In genomic region chr7:100285383-100285782, GRCm38 (mm10) we compare ENCODE assay signal across 8 mouse cellular contexts. TPM values are rescaled to one million over a fixed set of nuclear protein-coding genes. Genes with fewer than 3 reads are reported as not detected.
DNase-seq lines count a peak whose midpoint lies in the region; ATAC-seq lines count a peak whose summit lies in the region.

Gene P4ha3 (plus strand): TSS chr7:100285520.

- DNase-seq in kidney, adult 8-10 months = no peak
- peak; percentile 57 for DNase-seq in brain, adult 2 months (ENCODE audit: low read depth, low spot score)
- peak; percentile 18 for DNase-seq in forelimb bud, embryonic 11.5 days (ENCODE audit: low read depth, low spot score)
- DNase-seq in liver, embryonic 11.5 days (ENCODE audit: low spot score) = no peak
- no peak for DNase-seq in left cerebral cortex, adult 8-10 months (ENCODE audit: low spot score in 2 of 2)

- H3K4me2 ChIP-seq in kidney, embryonic 16.5 days (replicated peaks; ENCODE audit: low read depth, low read length) = peak within 1 kb of the TSS; percentile 93
- H3K4me2 ChIP-seq in liver, embryonic 11.5 days = peak within 1 kb of the TSS; percentile 59
- peak within 1 kb of the TSS; percentile 91 for H3K4me2 ChIP-seq in neural tube, embryonic 14.5 days (ENCODE audit: low read depth, low read length)

- H3K4me3 ChIP-seq in kidney, embryonic 16.5 days (ENCODE audit: low read length) = peak within 1 kb of the TSS; percentile 59
- H3K4me3 ChIP-seq in liver, embryonic 11.5 days (ENCODE audit: low read depth, low read length) = peak within 1 kb of the TSS; percentile 55
- peak within 1 kb of the TSS; percentile 46 for H3K4me3 ChIP-seq in neural tube, embryonic 14.5 days (ENCODE audit: low read depth, low read length)

- peak within 1 kb of the TSS; percentile 77 for H3K9ac ChIP-seq in kidney, embryonic 16.5 days (replicated peaks; ENCODE audit: low read length)
- peak within 1 kb of the TSS; percentile 51 for H3K9ac ChIP-seq in liver, embryonic 11.5 days (ENCODE audit: low read depth, low read length)
- H3K9ac ChIP-seq in neural tube, embryonic 14.5 days (replicated peaks; ENCODE audit: low read depth, low read length) = peak within 1 kb of the TSS; percentile 58

- peaks cover 25% of the 10 kb centered on the region for H3K4me1 ChIP-seq in kidney, embryonic 16.5 days (ENCODE audit: insufficient read depth, low read length)
- H3K4me1 ChIP-seq in liver, embryonic 11.5 days (replicated peaks; ENCODE audit: control insufficient read depth, insufficient read depth, low read length) = peaks cover 11% of the 10 kb centered on the region; the same call in 1 of the 2 replicates
- H3K4me1 ChIP-seq in neural tube, embryonic 14.5 days (ENCODE audit: control insufficient read depth, insufficient read depth, low read length) = peaks cover 4% of the 10 kb centered on the region; the same call in 1 of the 2 replicates

- peaks cover 3% of the 10 kb centered on the region; the same call in 1 of the 2 replicates for H3K27me3 ChIP-seq in kidney, embryonic 16.5 days (ENCODE audit: insufficient read depth, low read length)
- peaks cover 57% of the 10 kb centered on the region for H3K27me3 ChIP-seq in liver, embryonic 11.5 days (replicated peaks; ENCODE audit: control insufficient read depth, insufficient read depth, low read length)
- H3K27me3 ChIP-seq in neural tube, embryonic 14.5 days (ENCODE audit: control insufficient read depth, insufficient read depth, low read length) = no peaks in the 10 kb centered on the region

- ATAC-seq in kidney, embryonic 16.5 days (ENCODE audit: low FRiP score, low TSS enrichment) = peak; percentile 50; the same call in 1 of the 2 replicates
- ATAC-seq in liver, embryonic 11.5 days (replicated peaks; ENCODE audit: low FRiP score) = no peak
- peak; percentile 62 for ATAC-seq in neural tube, embryonic 14.5 days (ENCODE audit: low read depth)
- no peak for ATAC-seq in granulocyte monocyte progenitor cell, adult 5-6 weeks (replicated peaks; ENCODE audit: poor library complexity, severe bottlenecking)

- under 1% methylated on average over 52 of the region's 53 CpGs for WGBS in kidney, embryonic 16.5 days
- under 1% methylated on average over 53 of the region's 53 CpGs for WGBS in liver, embryonic 11.5 days
- WGBS in neural tube, embryonic 14.5 days = under 1% methylated on average over 44 of the region's 53 CpGs

- H3K27ac ChIP-seq in kidney, embryonic 16.5 days (ENCODE audit: low read length) = no peak within 1 kb of the TSS
- no peak within 1 kb of the TSS for H3K27ac ChIP-seq in liver, embryonic 11.5 days (ENCODE audit: low read depth, low read length)
- peak within 1 kb of the TSS; percentile 41; the same call in 1 of the 2 replicates for H3K27ac ChIP-seq in neural tube, embryonic 14.5 days (ENCODE audit: low read depth, low read length)

- H3K36me3 ChIP-seq in kidney, embryonic 16.5 days (ENCODE audit: insufficient read depth, low read length) = no peaks in the 10 kb centered on the region
- H3K36me3 ChIP-seq in liver, embryonic 11.5 days (ENCODE audit: control insufficient read depth, insufficient read depth, low read length) = no peaks in the 10 kb centered on the region
- H3K36me3 ChIP-seq in neural tube, embryonic 14.5 days (ENCODE audit: control insufficient read depth, insufficient read depth, low read length) = no peaks in the 10 kb centered on the region

- no peaks in the 10 kb centered on the region; the same call in 1 of the 2 replicates for H3K9me3 ChIP-seq in kidney, embryonic 16.5 days (ENCODE audit: low read length)
- no peaks in the 10 kb centered on the region for H3K9me3 ChIP-seq in liver, embryonic 11.5 days (ENCODE audit: control insufficient read depth, low read length)
- H3K9me3 ChIP-seq in neural tube, embryonic 14.5 days (ENCODE audit: control insufficient read depth, low read length) = no peaks in the 10 kb centered on the region

RNA-seq across cellular contexts. Expression of gene P4ha3, which starts in this region (rescaled TPM):
- 7.2 and 9.3 TPM in 2 replicates for polyA plus RNA-seq in kidney, embryonic 16.5 days (2015; fragmentation: Nextera tagmentation; extraction: Ambion mirVana)
- polyA plus RNA-seq in liver, embryonic 11.5 days (2014; fragmentation: Nextera tagmentation; extraction: Ambion mirVana) = 5.9 and 7.1 TPM in 2 replicates
- polyA plus RNA-seq in neural tube, embryonic 14.5 days (2014; fragmentation: Nextera tagmentation; extraction: Ambion mirVana) = 15.8 and 16.2 TPM in 2 replicates
- not detected in 2 replicates for total RNA-seq in granulocyte monocyte progenitor cell, adult 5-6 weeks (2014; fragmentation: Nextera tagmentation)
- total RNA-seq in granulocyte monocyte progenitor cell, adult 5-6 weeks (2017) = not detected in 2 replicates
- 1 to 10 TPM; 4.4 to 8.6 (median 6.8) TPM for total RNA-seq in left cerebral cortex, adult 8-10 months (2022)

Comparison
In these comparisons a context has a peak if more than half of its experiments do, and no peak if none do; other contexts are left out.
1. RNA of gene P4ha3 (total RNA-seq): 4.4 to 8.6 TPM in left cerebral cortex, adult 8-10 months; not detected in granulocyte monocyte progenitor cell, adult 5-6 weeks; every median in the first group is over 4 times any median in the second.
2. ATAC-seq: peak in kidney, embryonic 16.5 days (single experiment) and neural tube, embryonic 14.5 days (single experiment); none in liver, embryonic 11.5 days (single experiment) and granulocyte monocyte progenitor cell, adult 5-6 weeks (single experiment).
3. DNase-seq: peak in brain, adult 2 months (single experiment) and forelimb bud, embryonic 11.5 days (single experiment); none in kidney, adult 8-10 months (0 of 2), liver, embryonic 11.5 days (single experiment) and left cerebral cortex, adult 8-10 months (0 of 2).
4. Peak in every context shown above with its lines, with median percentiles within 50 percentile points of each other: H3K4me2 ChIP-seq, H3K4me3 ChIP-seq and H3K9ac ChIP-seq.